Mouse (Mus musculus) urinary bladder, postnatal 36 days (tissue): Measurements from ENCODE around the gene Psmb7.

Experiments
- DNase-seq, 2 experiments: peaks; one replicate each; pipeline ENCODE4 v3.0.0; 2022; ENCODE audit warnings: low spot score in 2 of 2, mixed read lengths in 1 of 2

Psmb7 gene

GRCm38 (mm10) chr2:38544982-38545381 is 98.9 kb downstream of the Psmb7 start:
- DNase-seq = no peak

- no peak for DNase-seq
Measured at GRCm38 (mm10) chr2:38544341-38544740, 99.5 kb downstream of the Psmb7 start.

GRCm38 (mm10) chr2:38543158-38543557 is 100.7 kb downstream of the Psmb7 start:
- no peak for DNase-seq

GRCm38 (mm10) chr2:38542366-38542765 is 101.5 kb downstream of the Psmb7 start:
- no peak for DNase-seq

DNA sequence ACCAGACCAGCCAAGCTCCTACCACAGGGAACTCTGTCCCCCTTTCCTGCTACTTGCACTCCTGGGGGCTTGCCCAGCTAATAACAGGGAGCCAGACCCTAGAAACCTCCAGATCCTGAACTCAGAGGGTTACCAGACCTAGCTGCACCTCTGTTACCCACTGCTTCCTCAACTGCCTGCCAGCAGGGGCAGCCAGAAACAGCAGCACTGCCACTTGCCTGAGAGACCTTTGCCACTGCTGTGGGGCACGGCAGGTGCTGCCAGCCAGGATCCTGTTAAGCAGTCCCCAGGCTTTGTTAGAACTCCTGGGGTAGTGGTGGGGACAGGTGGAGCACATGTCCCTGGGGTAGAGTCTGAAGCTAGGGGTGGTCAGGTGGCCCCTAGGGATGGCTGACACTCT is 102.3 kb downstream of the Psmb7 start:
- DNase-seq = no peak

GRCm38 (mm10) chr2:38541101-38541500 is 102.8 kb downstream of the Psmb7 start:
- no peak for DNase-seq

DNA sequence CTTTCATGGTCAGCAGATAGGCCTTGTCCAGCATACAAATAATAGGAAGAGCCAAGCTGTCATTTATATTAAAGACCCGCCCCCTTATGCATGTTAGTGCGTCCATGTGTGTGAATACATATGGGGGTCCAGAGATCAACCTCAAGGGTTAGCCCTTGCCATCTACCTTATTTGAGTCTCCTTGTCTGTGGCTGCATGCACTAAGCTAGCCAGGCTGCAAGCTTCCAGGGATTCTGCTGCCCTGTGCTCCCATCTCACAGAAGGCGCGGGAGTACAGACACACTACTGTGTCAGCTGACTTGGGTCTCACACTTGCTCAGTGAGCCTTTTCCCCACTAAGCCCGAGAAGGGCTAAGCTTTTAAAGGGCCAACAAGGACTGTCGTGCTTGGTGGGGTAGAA is 103.2 kb downstream of the Psmb7 start:
- no peak for DNase-seq

- DNase-seq = no peak
Measured at GRCm38 (mm10) chr2:38539677-38540076, 104.2 kb downstream of the Psmb7 start.
